Mouse (Mus musculus) macrophage (primary cell): Measurements from ENCODE around the gene 4933430I17Rik. TPM values are rescaled to one million over a fixed set of nuclear protein-coding genes. Genes with fewer than 3 reads are reported as not detected.

Source experiments
- H3K27ac ChIP-seq: fragments of 350-480 bp; formaldehyde crosslinking; 2 replicates; pipeline ENCODE4 v1.9.0; 2021
- H3K36me3 ChIP-seq: fragments of 350-480 bp; formaldehyde crosslinking; 2 replicates; pipeline ENCODE4 v1.9.0; 2021; ENCODE audit errors: inconsistent target
- H3K4me3 ChIP-seq: fragments of 350-480 bp; formaldehyde crosslinking; 2 replicates; pipeline ENCODE4 v1.9.0; 2021; ENCODE audit errors: inconsistent target
- H3K79me2 ChIP-seq: fragments of 350-480 bp; formaldehyde crosslinking; 2 replicates; pipeline ENCODE4 v1.9.0; 2021; ENCODE audit errors: inconsistent target
- WGBS: methylation state at CpG from one replicate; pipeline ENCODE4 v1.1.7; 2026; ENCODE audit warnings: inconsistent platforms; ENCODE audit not compliant: missing documents; 5-methylcytosine and 5-hydroxymethylcytosine counted together
- polyA plus RNA-seq: library from polyadenylated mRNA; stranded (reverse); fragments of 250-400 nt; gene quantifications from 3 replicates; pipeline ENCODE4 v1.2.4, GENCODE M21; 2018; ENCODE audit warnings: inconsistent platforms

4933430I17Rik gene
- polyA plus RNA-seq, 1 experiment from 2014 or later: 2.3 TPM

DNA sequence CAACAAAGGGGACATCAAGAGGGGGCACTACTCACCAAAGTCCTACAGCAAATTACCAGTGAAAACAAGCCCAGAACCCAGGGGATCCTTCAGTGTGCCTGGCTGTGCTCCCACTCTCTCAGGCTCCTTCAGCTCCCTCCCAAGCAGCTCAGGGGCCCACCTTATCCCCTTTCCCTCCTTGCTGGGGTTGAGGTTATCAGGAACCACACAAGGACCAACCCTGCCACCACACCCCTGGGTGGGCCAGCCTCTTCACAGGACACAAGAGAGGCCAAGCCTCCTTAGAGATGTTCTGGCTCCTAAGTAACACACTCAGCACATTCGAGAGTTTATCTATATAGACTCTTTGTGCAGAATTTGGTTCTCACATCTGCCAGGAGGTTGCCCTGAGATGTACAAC lies 8.6 kb upstream of the 4933430I17Rik start:
- Histone ChIP-seq H3K36me3 (peaks cover 6% of the 10 kb centered on the region; the same call in 1 of the 2 replicates), H3K4me3 (no peak overlapping the region), H3K79me2 (no peaks in the 10 kb centered on the region), H3K27ac (no peak overlapping the region)
- WGBS: 100% methylated on average over 1 of the region's 1 CpGs

DNA sequence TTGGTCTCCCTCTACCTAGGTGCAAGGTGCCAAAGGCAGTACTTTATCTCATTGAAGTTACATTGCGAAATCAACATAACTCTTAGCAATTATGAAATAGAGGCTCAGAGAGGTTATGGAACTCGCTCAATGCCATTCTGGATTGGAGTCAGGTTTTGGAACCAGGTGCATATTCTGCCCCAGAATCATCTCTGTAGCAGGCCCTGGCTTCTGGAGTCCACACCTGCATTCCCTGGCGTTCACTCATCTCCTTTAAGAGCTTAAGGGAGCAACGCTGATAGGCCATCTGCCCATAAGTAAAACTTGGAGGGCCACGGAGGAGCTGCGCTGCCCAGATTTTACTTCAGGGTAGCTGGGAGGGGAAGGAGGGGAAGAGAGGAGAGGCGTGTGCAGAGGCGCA lies 8.1 kb upstream of the 4933430I17Rik start:
- H3K79me2 ChIP-seq: no peaks in the 10 kb centered on the region
- 79% methylated on average over 7 of the region's 8 CpGs for WGBS
- H3K27ac ChIP-seq: no peak overlapping the region
- H3K4me3 ChIP-seq: no peak overlapping the region
- peaks cover under 1% of the 10 kb centered on the region; the same call in 1 of the 2 replicates for H3K36me3 ChIP-seq

DNA sequence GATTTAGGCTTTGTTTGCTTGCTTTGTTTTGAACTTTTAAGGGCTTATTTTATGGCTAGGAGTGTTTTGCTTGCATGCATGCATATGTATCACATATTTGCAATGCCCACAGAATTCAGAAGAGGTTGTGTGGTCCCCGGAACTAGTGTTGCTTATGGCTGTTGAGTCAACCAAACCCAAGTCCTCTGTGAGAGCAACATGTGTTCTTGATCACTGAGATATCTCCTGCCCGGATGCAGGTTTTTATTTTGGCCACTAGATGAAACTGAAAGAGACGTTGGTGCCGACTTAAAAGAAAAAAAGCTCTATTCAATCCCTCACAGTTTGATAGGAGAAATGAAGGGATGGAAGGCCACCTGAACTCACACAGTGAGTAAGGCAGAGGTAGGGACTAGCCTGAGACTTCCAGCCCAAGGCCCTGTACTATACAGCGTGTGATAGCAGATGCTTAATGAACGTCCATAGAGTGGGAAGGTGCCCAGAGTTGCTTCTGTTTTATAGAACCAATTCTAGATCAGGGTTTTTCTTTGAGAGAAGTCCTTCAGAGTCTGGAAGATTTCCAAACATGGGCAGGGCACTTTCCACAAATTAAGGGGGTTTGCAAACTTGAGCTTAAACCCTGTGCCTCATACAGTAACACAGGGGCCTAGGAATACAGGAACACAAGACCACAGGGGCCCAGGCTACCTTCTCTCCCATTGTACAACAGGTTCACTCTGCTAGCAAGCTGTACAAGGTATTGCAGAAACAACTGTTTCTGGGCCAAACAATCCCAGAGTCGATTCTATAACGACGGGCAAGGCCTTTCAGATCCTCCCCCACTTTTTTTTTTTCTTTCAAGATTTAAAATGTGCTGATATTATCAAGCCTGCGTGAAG lies 7.4 kb upstream of the 4933430I17Rik start:
- no peak overlapping the region for H3K4me3 ChIP-seq
- no peaks in the 10 kb centered on the region for H3K36me3 ChIP-seq
- H3K79me2 ChIP-seq: no peaks in the 10 kb centered on the region
- no peak overlapping the region for H3K27ac ChIP-seq
- 58% methylated on average over 10 of the region's 10 CpGs for WGBS

DNA sequence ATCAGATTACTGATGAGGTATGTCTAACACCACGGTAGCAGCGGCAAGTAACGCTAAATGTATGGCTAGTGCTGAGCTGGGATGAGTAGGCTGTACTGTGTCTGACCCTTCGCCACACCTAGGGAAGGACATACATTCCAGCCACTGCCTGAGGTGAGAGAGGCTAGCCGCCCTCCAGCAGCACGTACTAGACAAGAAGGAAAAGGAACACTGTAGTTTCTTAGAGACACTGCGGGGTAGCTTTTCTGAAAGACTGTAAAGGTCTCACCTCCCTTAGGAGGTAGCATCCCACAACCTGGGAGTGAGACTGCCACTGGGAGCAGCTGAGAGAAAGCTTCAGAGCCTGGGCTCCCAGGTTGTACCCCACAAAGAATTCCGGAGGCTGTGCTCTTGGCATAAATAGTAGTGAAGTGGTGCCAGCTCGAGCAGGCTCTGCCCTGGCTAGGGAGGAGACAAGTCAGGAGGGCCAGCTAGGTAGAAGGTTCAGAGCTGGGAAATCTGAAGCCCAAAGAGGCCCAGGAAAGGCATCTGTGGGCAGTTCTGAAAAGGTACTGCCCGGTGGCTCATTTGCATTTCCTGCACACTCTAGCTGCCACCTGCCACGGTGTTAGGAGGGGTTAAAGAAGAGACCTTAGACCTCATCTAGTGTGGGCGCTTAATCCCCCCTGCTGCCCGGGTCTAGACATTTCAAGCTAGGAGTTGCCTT lies 6.6 kb upstream of the 4933430I17Rik start:
- Histone ChIP-seq H3K27ac (no peak overlapping the region), H3K36me3 (no peaks in the 10 kb centered on the region), H3K4me3 (peak overlapping the region; percentile 71; the same call in 1 of the 2 replicates), H3K79me2 (0 out of 2 replicates have a peak, but pooled peaks cover 1% of the 10 kb centered on the region)
- WGBS: 50% methylated on average over 13 of the region's 13 CpGs

DNA sequence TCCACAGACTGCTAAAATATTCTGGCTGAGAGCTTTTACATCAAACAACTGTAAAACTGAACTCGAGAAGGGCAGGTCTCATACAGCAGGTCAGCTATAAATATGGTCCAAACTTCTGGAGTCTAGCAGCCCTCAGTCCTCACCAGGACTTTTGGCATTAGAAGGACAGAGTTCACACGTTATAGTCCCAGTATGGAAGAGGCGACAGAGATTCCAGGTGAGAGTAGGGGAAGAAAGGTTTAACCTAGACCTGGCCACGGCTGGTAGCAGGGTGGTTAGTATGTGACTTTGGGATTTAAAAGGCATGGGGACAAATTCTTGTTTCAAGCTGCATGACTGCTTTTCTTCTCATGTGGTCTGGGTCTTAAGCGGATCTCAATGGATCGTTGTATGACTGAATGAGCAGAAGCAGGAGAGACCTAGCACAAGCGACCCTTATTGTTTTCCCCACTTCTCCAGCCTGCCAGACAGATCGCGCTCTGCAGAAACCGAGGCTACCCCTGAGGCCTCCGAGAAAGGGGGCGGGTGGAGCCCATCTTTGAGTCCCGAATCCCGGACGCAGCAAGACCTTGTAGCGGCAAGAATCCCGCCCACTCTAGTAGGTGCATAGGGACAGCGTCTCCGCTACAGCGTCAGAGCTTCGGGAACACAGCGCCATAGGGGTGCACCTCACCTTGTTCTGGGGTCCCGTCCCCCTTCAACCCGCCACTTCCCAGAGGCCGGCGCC lies 5.9 kb upstream of the 4933430I17Rik start:
- Histone ChIP-seq H3K27ac (no peak overlapping the region), H3K36me3 (no peaks in the 10 kb centered on the region)
- WGBS: 4% methylated on average over 26 of the region's 26 CpGs

DNA sequence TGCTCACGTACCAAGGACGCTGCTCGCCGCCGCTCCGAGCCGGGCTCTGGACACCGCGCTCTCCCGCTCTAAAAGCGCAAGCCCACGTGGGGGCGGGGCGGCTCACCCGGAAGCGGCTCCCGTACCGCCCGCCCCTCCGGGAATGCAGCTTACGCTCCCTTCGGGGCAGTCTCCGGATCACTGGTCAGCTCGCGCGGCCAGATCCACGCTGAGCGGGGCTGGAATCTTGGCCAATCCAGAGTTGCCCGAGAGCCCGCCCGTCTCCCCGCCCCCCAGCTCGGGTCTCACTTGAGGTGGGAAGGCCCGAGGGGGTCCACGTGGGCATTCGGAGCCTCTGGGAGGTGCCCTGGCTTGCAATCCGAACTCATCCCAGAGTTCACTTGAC lies 5.3 kb upstream of the 4933430I17Rik start, which contains the start of gene Alad:
Gene Alad, minus strand, starts transcription at position 70 of the 385 bp plus-strand sequence.
- under 1% methylated on average over 37 of the region's 37 CpGs for WGBS

More for the DNA sequence above, 5.9 kb upstream of the 4933430I17Rik start:
- H3K79me2 ChIP-seq: peaks cover 8% of the 10 kb centered on the region; the same call in 1 of the 2 replicates
- H3K4me3 ChIP-seq: peak overlapping the region; percentile 71

DNA sequence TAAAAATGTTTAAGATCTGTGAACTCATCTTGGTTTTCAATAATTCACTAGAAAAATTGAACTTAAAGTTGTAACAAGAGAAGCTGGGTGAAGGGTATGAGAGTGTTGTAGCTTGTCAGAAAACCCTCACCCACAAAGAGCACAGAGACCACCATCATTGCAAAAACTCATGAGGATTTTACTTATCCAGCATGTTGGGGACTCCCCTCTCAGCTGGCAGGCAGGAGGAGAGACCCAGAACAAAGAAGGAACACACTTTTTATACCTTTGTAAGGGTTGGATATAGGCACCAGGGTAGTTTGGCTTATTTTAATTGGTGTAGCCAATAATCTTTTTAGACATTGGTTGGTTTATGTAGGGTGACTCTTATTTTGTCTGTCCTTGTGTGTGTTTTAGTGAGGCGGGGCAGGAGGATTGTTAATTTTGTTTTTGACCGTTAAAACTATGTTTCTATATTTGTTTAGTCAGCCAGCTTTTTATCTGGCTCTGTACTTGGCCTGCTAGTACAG lies 4.2 kb upstream of the 4933430I17Rik start:
- H3K27ac ChIP-seq: no peak overlapping the region
- H3K36me3 ChIP-seq: no peaks in the 10 kb centered on the region
- peaks cover 10% of the 10 kb centered on the region; the same call in 1 of the 2 replicates for H3K79me2 ChIP-seq
- WGBS: 74% methylated on average over 2 of the region's 2 CpGs
- H3K4me3 ChIP-seq: no peak overlapping the region

More for the DNA sequence above, 5.3 kb upstream of the 4933430I17Rik start, which contains the start of gene Alad:
- Histone ChIP-seq H3K4me3 (peak within 1 kb of the TSS; percentile 71), H3K27ac (peak within 1 kb of the TSS; percentile 32; the same call in 1 of the 2 replicates), H3K79me2 (peaks cover 10% of the 10 kb centered on the region; the same call in 1 of the 2 replicates), H3K36me3 (no peaks in the 10 kb centered on the region)

DNA sequence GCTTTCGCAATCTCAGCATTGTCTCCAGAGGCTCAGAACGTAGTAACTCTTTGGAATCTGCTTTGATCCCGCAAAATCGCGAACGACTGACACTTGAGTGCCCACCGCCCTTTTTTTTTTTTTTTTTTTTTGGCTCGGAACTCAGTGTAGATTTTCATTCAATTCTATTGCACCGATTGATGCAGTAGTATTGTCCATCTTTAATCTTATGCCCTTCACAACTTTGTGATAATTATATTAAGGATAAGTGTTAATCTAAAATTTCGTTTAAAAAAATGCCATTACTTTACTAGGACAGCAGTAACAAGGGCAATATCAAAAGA lies 281 bp downstream of the 4933430I17Rik start:
- H3K4me3 ChIP-seq: peak overlapping the region; percentile 94
- H3K27ac ChIP-seq: no peak overlapping the region; the same call in 1 of the 2 replicates
- H3K36me3 ChIP-seq: no peaks in the 10 kb centered on the region
- 2% methylated on average over 9 of the region's 10 CpGs for WGBS
- peaks cover 10% of the 10 kb centered on the region; the same call in 1 of the 2 replicates for H3K79me2 ChIP-seq

DNA sequence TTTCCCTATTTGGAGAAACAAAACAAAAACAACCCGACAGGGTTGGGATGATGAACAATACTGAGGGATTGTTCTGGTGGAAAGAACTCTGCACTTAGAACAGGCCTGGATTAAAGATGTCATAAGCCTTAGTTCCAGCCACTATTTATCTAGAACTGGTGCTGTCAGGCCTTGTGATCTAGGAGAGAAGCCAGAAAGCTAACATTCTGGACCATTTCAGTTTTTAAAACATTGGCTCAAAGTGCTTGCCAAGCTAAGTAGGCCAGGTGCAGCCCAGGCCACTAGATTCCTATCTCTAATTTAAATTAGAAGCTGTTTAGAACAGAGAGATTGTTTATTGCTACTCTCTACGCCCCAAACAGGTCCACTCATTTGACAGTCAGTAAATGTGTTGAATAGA lies 1.1 kb downstream of the 4933430I17Rik start:
- H3K27ac ChIP-seq: no peak overlapping the region
- H3K79me2 ChIP-seq: peaks cover 10% of the 10 kb centered on the region; the same call in 1 of the 2 replicates
- H3K4me3 ChIP-seq: no peak overlapping the region
- WGBS: 88% methylated on average over 2 of the region's 2 CpGs
- no peaks in the 10 kb centered on the region for H3K36me3 ChIP-seq

DNA sequence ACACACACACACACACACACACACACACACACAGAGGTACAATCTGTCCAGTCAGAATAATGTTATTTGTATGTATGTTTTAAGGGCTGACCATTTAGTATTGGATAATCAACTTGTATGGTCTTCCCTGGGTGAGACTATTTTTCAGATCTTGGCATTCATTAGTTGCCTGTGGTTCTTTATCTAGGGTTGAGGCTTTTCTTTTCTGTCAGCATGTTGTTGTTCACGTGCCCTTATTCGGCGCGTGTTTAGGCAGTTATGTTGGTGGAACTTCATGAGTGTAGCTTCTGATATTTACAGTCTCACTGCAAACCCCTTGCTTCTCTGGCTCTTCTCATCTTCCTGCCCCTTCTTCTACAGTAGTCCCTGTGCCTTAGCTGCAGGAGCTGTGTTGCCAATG lies 2.5 kb downstream of the 4933430I17Rik start:
- Histone ChIP-seq H3K79me2 (peaks cover 10% of the 10 kb centered on the region; the same call in 1 of the 2 replicates), H3K36me3 (no peaks in the 10 kb centered on the region), H3K27ac (no peak overlapping the region), H3K4me3 (no peak overlapping the region)
- 68% methylated on average over 4 of the region's 4 CpGs for WGBS

DNA sequence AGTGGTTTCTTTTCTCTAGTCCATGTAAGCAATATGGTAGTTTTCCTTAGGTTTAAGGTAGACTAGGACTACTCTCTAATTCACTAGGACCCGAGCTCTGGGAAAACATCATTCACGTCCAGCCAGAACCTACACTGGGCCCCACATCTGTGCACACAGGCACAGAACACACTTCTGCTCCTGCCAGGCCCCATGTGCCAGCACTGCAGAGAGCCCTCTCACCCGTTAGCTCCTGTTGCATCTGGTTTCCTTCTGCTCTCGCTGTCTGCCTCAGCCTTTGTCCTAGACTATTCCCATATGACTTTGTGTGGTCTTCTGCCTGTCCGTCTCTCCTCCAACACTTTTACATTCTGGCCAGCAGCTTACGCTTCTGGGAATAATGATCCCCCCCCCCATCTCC lies 8.6 kb downstream of the 4933430I17Rik start:
- WGBS: 92% methylated on average over 6 of the region's 6 CpGs
- H3K36me3 ChIP-seq: no peaks in the 10 kb centered on the region
- no peak overlapping the region for H3K4me3 ChIP-seq
- H3K27ac ChIP-seq: no peak overlapping the region
- H3K79me2 ChIP-seq: no peaks in the 10 kb centered on the region

DNA sequence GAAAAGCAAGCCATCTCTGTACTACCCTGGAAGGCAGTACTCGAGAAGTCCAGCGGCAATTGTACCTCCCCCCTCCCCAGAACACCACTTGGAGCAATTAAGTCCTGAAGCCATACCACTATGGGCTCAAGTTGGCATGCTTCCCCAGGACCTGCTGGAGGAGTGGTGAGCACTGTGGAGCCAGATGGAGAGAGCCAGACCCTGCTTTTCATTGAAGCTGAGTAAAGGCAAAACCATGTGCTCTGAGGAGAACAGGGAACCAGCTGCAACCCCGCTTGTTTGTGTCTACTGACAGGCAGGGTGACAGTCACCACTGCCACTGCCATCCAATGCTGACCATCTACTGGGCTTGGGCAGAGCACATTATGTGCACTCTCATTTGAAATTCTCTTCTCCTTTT lies 16.6 kb downstream of the 4933430I17Rik start:
- Histone ChIP-seq H3K4me3 (no peak overlapping the region), H3K27ac (no peak overlapping the region), H3K79me2 (no peaks in the 10 kb centered on the region), H3K36me3 (no peaks in the 10 kb centered on the region)
- WGBS: 95% methylated on average over 3 of the region's 3 CpGs

DNA sequence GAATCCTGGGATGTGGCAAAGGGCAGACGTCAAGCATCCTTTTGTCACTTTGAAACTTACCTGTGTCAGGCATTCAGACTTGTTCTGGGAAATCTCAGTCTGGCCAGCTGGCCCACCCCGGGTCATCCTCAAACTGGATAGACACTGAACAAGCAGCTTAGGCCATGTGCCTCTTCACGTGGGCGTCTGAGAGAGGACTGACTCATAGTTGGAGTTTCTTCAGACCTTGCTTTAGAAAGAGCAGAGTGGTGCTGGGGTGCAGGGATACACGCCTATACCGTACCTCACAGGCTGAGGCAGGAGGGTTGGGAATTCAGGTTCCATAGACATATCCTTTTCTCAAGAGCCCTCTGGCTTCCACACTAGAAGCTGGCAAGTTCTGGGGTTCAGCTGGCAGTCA lies 18.6 kb downstream of the 4933430I17Rik start:
- H3K4me3 ChIP-seq: no peak overlapping the region
- H3K27ac ChIP-seq: no peak overlapping the region
- 98% methylated on average over 6 of the region's 6 CpGs for whole genome bisulfite sequencing
- no peaks in the 10 kb centered on the region for H3K36me3 ChIP-seq
- no peaks in the 10 kb centered on the region for H3K79me2 ChIP-seq

DNA sequence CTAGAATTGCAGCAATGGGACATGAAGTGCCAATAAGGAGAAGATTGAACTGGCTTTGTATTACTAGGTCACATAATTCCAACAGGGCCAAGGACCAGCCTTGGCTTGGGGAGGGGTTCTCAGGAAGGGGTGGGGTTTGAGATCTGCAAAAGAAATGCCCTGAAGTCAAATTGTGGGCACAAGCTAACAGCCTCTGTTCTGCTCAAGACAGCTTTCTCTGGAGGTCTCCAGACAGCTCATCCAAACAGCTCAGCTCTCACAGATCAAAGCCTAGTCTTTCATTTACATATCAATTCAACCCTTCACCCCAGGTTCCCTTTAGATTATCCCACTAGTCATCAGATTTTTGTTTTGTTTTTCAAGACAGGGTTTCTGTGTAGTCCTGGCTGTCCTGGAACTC lies 19.6 kb downstream of the 4933430I17Rik start:
- H3K27ac ChIP-seq: no peak overlapping the region
- no peak overlapping the region for H3K4me3 ChIP-seq
- no peaks in the 10 kb centered on the region for H3K79me2 ChIP-seq
- no peaks in the 10 kb centered on the region for H3K36me3 ChIP-seq
